Mouse (Mus musculus) olfactory bulb, adult 2 months (tissue): ENCODE measurements around the gene Gm3045.

Source experiments
- CTCF ChIP-seq: fragments of 200-500 bp; IDR thresholded peaks from 2 replicates; pipeline ENCODE4 v1.5.1; 2012; ENCODE audit warnings: low read depth, mild to moderate bottlenecking, low read length, moderate library complexity; ENCODE audit not compliant: insufficient read depth
- POLR2A ChIP-seq: fragments of 200-500 bp; IDR thresholded peaks from 2 replicates; pipeline ENCODE4 v1.6.1; 2012; ENCODE audit warnings: mild to moderate bottlenecking, low read depth, low read length, moderate library complexity; ENCODE audit not compliant: insufficient read depth

DNA sequence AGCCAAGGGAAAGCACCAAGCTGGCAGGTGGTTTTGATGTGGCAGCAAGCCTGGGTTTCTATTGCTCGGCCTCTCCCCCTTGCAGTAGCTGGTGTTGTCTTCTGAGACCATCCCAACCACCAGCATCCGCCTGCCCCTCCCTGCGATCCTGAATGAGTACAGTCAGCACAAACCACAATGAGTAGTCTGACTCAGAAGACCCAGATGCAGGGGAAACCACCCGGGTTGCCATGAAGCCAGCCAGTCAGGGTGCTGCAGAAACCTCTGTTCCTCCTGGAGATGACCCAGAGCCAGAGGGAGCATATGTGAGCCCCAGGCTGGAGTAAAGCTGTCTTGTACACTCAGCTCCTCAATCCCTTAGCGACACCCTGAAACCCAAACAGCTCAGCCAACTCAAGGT is 50.4 kb downstream of the Gm3045 start:
- TF ChIP-seq CTCF (no peak), POLR2A (no peak)
